ENCODE assay signal across 29 mouse cellular contexts in genomic region chr2:145829231-145829630, GRCm38 (mm10).
DNase-seq lines count a peak whose midpoint lies in the region; ATAC-seq and TF ChIP-seq lines count a peak whose summit lies in the region.
"Had no signal": no experiment of that assay in that cellular context is flagged by ENCODE, and none has a peak within 500 bp of the region (broad histone marks: within the 10 kb centered on the region; RNA-seq: fewer than 3 reads in every experiment).

No protein-coding gene starts in this region.

- no peak for TF ChIP-seq EP300 in stomach, postnatal 0 days (optimal IDR thresholded peaks at IDR 0.05)

- no peak overlapping the region for H3K9ac ChIP-seq in stomach, postnatal 0 days (ENCODE audit: low read length)
- H3K9ac ChIP-seq: embryonic facial prominence, embryonic 13.5 days; forebrain, embryonic 12.5 days; forebrain, embryonic 15.5 days; heart, embryonic 12.5 days; heart, embryonic 15.5 days; hindbrain, embryonic 13.5 days had no signal

- no peak for ATAC-seq in stomach, postnatal 0 days (ENCODE audit: low FRiP score, low TSS enrichment)
- ATAC-seq: CD4-positive, CD25-positive, alpha-beta regulatory T cell, adult 4 months; forebrain, embryonic 15.5 days had no signal

- no peak for TF ChIP-seq CTCF in stomach, postnatal 0 days (IDR thresholded peaks at IDR 0.05; ENCODE audit: low read depth)

- H3K4me3 ChIP-seq in stomach, postnatal 0 days (ENCODE audit: low read depth, low read length) = no peak overlapping the region
- H3K4me3 ChIP-seq: embryonic facial prominence, embryonic 10.5 days; embryonic facial prominence, embryonic 13.5 days; erythroblast, embryonic 14.5 days; forebrain, embryonic 12.5 days; forebrain, embryonic 15.5 days; heart, embryonic 12.5 days; heart, embryonic 15.5 days; hindbrain, embryonic 10.5 days; hindbrain, embryonic 13.5 days had no signal

- 0 out of 2 replicates have a peak, but pooled peaks cover 2% of the 10 kb centered on the region for H3K4me1 ChIP-seq in stomach, postnatal 0 days (replicated peaks; ENCODE audit: control insufficient read depth, insufficient read depth)

- H3K4me2 ChIP-seq in stomach, postnatal 0 days (replicated peaks; ENCODE audit: low read depth) = no peak overlapping the region
- H3K4me2 ChIP-seq: embryonic facial prominence, embryonic 13.5 days; forebrain, embryonic 12.5 days; forebrain, embryonic 15.5 days; heart, embryonic 12.5 days; heart, embryonic 15.5 days; hindbrain, embryonic 13.5 days had no signal

- no peaks in the 10 kb centered on the region for H3K36me3 ChIP-seq in stomach, postnatal 0 days (ENCODE audit: control insufficient read depth, insufficient read depth, low read length)
- H3K36me3 ChIP-seq: embryonic facial prominence, embryonic 10.5 days; embryonic facial prominence, embryonic 13.5 days; forebrain, embryonic 12.5 days; forebrain, embryonic 15.5 days; heart, embryonic 12.5 days; heart, embryonic 15.5 days; hindbrain, embryonic 10.5 days; hindbrain, embryonic 13.5 days had no signal

- H3K27me3 ChIP-seq in stomach, postnatal 0 days (ENCODE audit: control insufficient read depth, insufficient read depth, low read length) = no peaks in the 10 kb centered on the region
- H3K27me3 ChIP-seq: embryonic facial prominence, embryonic 13.5 days; forebrain, embryonic 12.5 days; forebrain, embryonic 15.5 days; heart, embryonic 12.5 days; heart, embryonic 15.5 days; hindbrain, embryonic 13.5 days had no signal

- H3K27ac ChIP-seq in stomach, postnatal 0 days (replicated peaks) = peak overlapping the region; percentile 5; the same call in 1 of the 2 replicates
- H3K27ac ChIP-seq: embryonic facial prominence, embryonic 10.5 days; embryonic facial prominence, embryonic 13.5 days; forebrain, embryonic 12.5 days; forebrain, embryonic 15.5 days; heart, embryonic 15.5 days; hindbrain, embryonic 10.5 days; hindbrain, embryonic 13.5 days had no signal

- 66% methylated on average over 4 of the region's 4 CpGs for WGBS in stomach, postnatal 0 days

- DNase-seq in kidney, adult 18-20 months = peak; percentile 40
- DNase-seq in kidney, postnatal 10 days = no peak
- DNase-seq in kidney, adult 9 months = peak; percentile 80
- no peak for DNase-seq in kidney, postnatal 4 days
- DNase-seq in kidney, postnatal 36 days = peak; percentile 52 to 76
- no peak for DNase-seq in stomach, postnatal 0 days (ENCODE audit: low spot score)
- no peak for DNase-seq in layer of hippocampus, adult 9-11 months
- no peak for DNase-seq in frontal cortex, postnatal 14 days (ENCODE audit: low spot score in 2 of 2)
- DNase-seq: adrenal gland, adult 2 months; adrenal gland, postnatal 14 days; cerebellum, adult 11 months; cerebellum, adult 2 months; cerebellum, adult 9-11 months; cerebellum, postnatal 36 days; embryo, embryonic 11 days; gastrocnemius, postnatal 10 days; gastrocnemius, postnatal 36 days; heart, postnatal 10 days; heart, postnatal 36 days had no signal

- no peaks in the 10 kb centered on the region for H3K9me3 ChIP-seq in stomach, postnatal 0 days (ENCODE audit: control insufficient read depth, low read length)
- H3K9me3 ChIP-seq: embryonic facial prominence, embryonic 10.5 days; embryonic facial prominence, embryonic 13.5 days; forebrain, embryonic 12.5 days; forebrain, embryonic 15.5 days; heart, embryonic 12.5 days; heart, embryonic 15.5 days; hindbrain, embryonic 10.5 days; hindbrain, embryonic 13.5 days had no signal

Comparison
In these comparisons a context has a peak if more than half of its experiments do, and no peak if none do; other contexts are left out.
1. DNase-seq: peak in kidney, adult 18-20 months (single experiment), kidney, adult 9 months (single experiment) and kidney, postnatal 36 days (2 of 2); none in kidney, postnatal 10 days (single experiment), kidney, postnatal 4 days (0 of 2), stomach, postnatal 0 days (single experiment), layer of hippocampus, adult 9-11 months (single experiment) and frontal cortex, postnatal 14 days (0 of 2).